Mouse (Mus musculus) cerebellum, postnatal 4 days (tissue): ENCODE measurements at regions not wholly inside any gene's neighbourhood (a gene's known extent, or its start where the extent isn't known, plus 50 kb on each side); places are given as distances from the start of the nearest gene placed in this dataset.
"Not testable (repeated sequence)": the region's sequence is repeated elsewhere in the genome, so short reads cannot be mapped to it uniquely, and the experiment has no call there.

Source experiments
- DNase-seq, 2 experiments: peaks; one replicate each; pipeline ENCODE4 v3.0.0; 2022; ENCODE audit warnings: low spot score in 2 of 2, mixed read lengths in 1 of 2

DNA sequence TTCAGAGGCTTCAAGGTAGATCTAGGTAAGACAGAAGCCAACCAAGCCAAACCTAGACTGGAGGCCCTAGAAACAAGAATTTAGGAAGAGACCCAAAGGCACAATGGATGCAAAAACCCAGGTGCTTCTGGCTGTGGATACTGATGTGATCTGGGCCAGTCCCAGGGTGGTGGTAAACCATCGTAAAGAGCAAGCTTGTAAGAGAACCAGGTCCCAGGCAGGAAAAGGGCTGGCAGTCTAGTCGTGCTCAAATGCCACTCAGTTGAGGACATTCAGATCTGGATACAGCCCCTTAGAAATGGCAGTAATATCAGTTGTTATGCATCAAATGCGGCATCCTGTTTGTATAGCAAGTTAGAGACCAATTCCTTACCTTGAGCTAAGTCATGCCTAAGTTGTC is 175.5 kb upstream of the Pkdcc start:
- DNase-seq, result no peak

DNA sequence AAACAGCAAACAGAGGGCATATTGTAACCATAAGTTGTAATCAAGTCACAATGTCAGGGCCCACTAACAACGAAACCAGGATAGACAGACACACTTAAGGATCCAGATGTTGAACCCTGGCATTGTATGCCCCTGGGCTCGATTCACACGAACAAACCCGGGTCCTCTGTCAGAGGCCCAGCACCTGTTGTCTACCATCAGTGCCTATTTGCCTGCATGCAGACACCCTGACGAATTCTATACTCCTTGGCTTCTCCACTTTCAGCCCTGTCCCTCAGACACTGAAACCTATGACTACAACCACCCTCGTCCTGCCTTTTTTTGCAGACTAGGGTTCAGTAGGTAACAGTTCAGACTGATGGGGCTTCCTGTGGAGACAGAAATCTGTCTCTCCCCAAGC is 170.6 kb upstream of the Pkdcc start:
- DNase-seq, result no peak

GRCm38 (mm10) chr17:83049972-83050535 is 165.0 kb upstream of the Pkdcc start:
- DNase-seq, result no peak

- no peak for DNase-seq
Observed at GRCm38 (mm10) chr17:83050591-83051197, 164.4 kb upstream of the Pkdcc start.

- no peak for DNase-seq
Observed at GRCm38 (mm10) chr17:83052613-83053140, 162.4 kb upstream of the Pkdcc start.

GRCm38 (mm10) chr17:83057832-83058231 is 157.3 kb upstream of the Pkdcc start:
- DNase-seq, result no peak

GRCm38 (mm10) chr17:83061843-83062242 is 153.2 kb upstream of the Pkdcc start:
- DNase-seq, result no peak

GRCm38 (mm10) chr17:83063848-83064247 is 151.2 kb upstream of the Pkdcc start:
- DNase-seq, result no peak

DNA sequence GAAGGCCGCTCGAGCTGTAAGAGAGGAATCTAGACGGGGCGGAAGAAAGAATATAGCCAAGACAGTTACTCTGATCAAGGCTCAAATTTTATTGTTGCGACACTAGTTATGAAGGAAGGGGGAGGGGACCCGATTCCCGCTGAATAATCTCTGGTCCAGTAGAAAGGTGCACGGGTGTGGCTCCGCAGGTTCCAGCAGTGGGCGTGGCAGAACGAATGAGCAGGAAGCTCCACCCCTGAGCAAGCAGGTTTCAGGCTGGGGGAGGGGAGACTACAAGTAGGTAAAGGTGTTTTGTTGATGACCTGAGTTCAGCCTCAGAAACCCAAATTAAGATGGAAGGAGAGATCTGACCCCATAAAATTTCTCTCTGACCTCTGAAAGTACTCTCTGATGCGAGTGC is 150.7 kb upstream of the Pkdcc start:
- DNase-seq, result not testable (repeated sequence)

- DNase-seq, result no peak
Observed at GRCm38 (mm10) chr17:83069246-83069645, 145.8 kb upstream of the Pkdcc start.

- no peak for DNase-seq
Observed at GRCm38 (mm10) chr17:83071746-83072145, 143.3 kb upstream of the Pkdcc start.

DNA sequence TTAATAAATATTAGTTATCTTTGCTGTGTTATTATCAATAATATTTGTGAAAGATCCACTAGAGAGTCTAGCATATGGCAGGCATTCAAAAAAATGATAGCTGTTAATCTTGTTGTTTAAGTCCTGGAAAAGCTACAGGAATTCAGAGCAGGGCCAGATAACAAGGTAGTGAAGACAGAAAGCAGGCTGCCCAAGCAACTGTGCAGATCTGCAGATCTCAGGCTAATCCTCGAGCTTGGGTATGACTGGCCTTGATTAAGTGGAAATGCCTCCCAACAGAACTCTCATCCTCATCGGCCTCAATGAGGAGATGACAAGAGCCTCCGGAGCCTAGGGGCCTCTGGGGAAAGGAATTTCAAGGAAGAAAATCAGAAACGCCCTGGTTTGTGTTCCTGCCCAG is 142.9 kb upstream of the Pkdcc start:
- no peak for DNase-seq

DNA sequence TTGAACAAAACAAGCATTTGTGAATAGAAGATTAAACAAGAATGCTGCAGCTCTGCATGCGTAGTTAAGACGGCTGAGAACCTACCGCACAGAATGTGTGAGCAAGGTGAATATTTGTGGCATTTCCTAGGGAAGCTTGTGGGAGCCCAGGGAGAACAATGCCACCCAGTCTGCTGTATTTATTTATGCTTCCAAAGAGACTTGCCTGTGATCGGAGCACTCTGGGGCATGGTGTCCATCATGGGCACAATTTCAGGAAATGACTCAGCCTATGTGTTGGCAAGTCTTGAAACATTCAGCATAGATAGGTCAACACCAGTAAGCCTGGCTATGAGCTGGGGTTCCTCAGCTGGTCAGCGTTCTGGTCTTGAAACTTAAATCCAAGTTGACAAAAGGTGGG is 140.2 kb upstream of the Pkdcc start:
- no peak for DNase-seq

- DNase-seq, result no peak
Observed at GRCm38 (mm10) chr17:83077737-83078600, 137.1 kb upstream of the Pkdcc start.

- no peak for DNase-seq
Observed at GRCm38 (mm10) chr17:83078601-83079360, 136.3 kb upstream of the Pkdcc start.

DNA sequence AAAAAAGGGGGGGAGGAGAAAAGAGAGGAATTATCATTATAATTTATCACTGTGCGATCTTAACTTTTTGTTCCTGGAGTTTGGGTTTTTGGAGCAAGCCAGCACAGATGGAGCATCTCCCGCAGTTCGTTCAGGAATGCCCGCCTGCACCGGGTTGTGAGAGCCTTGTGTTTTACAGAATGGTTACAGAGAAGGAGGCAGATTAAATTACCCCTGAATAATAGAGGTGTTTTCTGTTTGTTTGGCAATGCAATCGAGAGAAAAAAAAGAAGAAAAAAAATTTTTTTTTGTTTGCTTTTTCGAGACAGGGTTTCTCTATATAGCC is 135.8 kb upstream of the Pkdcc start:
- DNase-seq, result no peak

DNA sequence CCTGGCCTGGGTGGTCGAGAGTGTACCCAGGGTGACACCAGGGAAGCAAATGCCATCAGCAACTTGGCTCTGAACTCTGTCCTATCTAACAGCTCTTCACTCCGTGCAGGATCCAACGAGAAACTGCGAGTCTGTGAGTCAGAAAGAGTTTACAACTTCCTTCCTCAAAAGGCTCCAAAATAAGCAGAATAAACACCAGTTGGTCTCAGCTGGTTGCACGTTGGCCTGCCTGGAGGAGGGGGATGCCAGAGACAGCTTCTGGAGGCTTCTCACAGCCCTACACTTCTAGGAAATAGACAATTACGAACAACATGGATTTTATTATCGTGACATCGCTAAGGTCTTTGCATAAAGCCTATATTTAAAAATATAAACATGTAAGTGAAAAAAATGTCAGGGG is 133.4 kb upstream of the Pkdcc start:
- no peak for DNase-seq

GRCm38 (mm10) chr17:83083521-83083920 is 131.6 kb upstream of the Pkdcc start:
- DNase-seq, result no peak

- no peak for DNase-seq
Observed at GRCm38 (mm10) chr17:83085792-83086475, 129.2 kb upstream of the Pkdcc start.

GRCm38 (mm10) chr17:83086703-83087102 is 128.4 kb upstream of the Pkdcc start:
- DNase-seq, result no peak

DNA sequence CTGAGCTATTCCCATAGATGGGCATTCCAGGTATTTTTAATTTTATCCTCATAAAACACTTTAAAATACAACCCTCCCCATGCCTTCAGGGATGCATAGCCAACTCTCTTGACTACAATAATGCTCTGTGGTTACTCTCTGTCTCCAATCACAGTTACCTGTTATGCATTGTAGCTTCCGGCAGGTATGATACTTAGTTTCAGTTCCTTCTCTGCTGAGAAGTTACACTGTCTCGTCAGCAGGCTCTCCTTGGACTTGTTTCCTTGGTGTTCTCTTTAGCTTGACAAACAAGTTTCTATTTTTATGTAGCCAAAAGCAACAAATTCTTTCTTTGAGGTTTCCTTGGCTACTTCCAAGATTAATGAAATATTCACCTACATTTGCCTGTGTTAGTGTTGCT is 126.6 kb upstream of the Pkdcc start:
- DNase-seq, result no peak
